Mouse (Mus musculus) bone marrow, adult 2 months (tissue): ENCODE results near the gene Trip13.

Source experiments
- CTCF ChIP-seq: fragments of 200-500 bp; IDR thresholded peaks from 2 replicates; pipeline ENCODE4 v1.5.1; 2011; ENCODE audit warnings: low read length, control low read depth; ENCODE audit not compliant: control insufficient read depth, insufficient read depth
- POLR2A ChIP-seq: fragments of 200-500 bp; IDR thresholded peaks from 2 replicates; pipeline ENCODE4 v1.6.1; 2011; ENCODE audit warnings: low read depth, mild to moderate bottlenecking, control low read depth, low read length, borderline replicate concordance; ENCODE audit not compliant: control insufficient read depth

GRCm38 (mm10) chr13:73944606-73945005 is 7.0 kb upstream of the Trip13 start:
- TF ChIP-seq POLR2A (no peak), CTCF (no peak)
